Mouse (Mus musculus) forebrain, embryonic 14.5 days (tissue): Measurements from ENCODE around the gene Pex14. TPM values are rescaled to one million over a fixed set of nuclear protein-coding genes. Genes with fewer than 3 reads are reported as not detected.
A peak's percentile ranks its signal among the peaks of the same experiment; 100 is the strongest.

Experiments
- ATAC-seq: fragments of 200-750 bp; cut with Nextera tagmentation; 2 replicates; pipeline ENCODE4 v1.8.0; 2017; ENCODE audit warnings: mild to moderate bottlenecking, moderate library complexity
- DNase-seq: peaks from one replicate; pipeline ENCODE4 v3.0.0-alpha.2; 2015; ENCODE audit warnings: low spot score
- H3K27ac ChIP-seq: fragments of 300-500 bp; sonication (generic); 2 replicates; pipeline ENCODE4 v1.5.1; 2014; ENCODE audit warnings: low read depth, mild to moderate bottlenecking, control low read depth, low read length, moderate library complexity
- H3K27me3 ChIP-seq: fragments of 300-500 bp; sonication (generic); replicated peaks from 2 replicates; pipeline ENCODE4 v1.6.1; 2014; ENCODE audit warnings: low read length, control low read depth, mixed read lengths; ENCODE audit not compliant: control insufficient read depth, insufficient read depth
- H3K36me3 ChIP-seq: fragments of 300-500 bp; sonication (generic); 2 replicates; pipeline ENCODE4 v1.6.1; 2014; ENCODE audit warnings: low read length, control low read depth; ENCODE audit not compliant: control insufficient read depth, insufficient read depth
- H3K4me1 ChIP-seq: fragments of 300-500 bp; sonication (generic); 2 replicates; pipeline ENCODE4 v1.6.1; 2014; ENCODE audit warnings: antibody characterized with exemption, low read length, control low read depth; ENCODE audit not compliant: control insufficient read depth, insufficient read depth
- H3K4me2 ChIP-seq: fragments of 300-500 bp; sonication (generic); 2 replicates; pipeline ENCODE4 v1.6.1; 2014; ENCODE audit warnings: mild to moderate bottlenecking, control low read depth, low read length
- H3K4me3 ChIP-seq: fragments of 300-500 bp; sonication (generic); 2 replicates; pipeline ENCODE4 v1.5.1; 2014; ENCODE audit warnings: low read depth, low read length, control low read depth
- H3K9ac ChIP-seq: fragments of 300-500 bp; sonication (generic); 2 replicates; pipeline ENCODE4 v1.6.1; 2014; ENCODE audit warnings: mild to moderate bottlenecking, low read length, control low read depth, moderate library complexity
- H3K9me3 ChIP-seq: fragments of 300-500 bp; sonication (generic); replicated peaks from 2 replicates; pipeline ENCODE4 v1.6.1; 2016; ENCODE audit warnings: low read length, control low read depth, mixed read lengths; ENCODE audit not compliant: control insufficient read depth
- whole genome bisulfite sequencing: fragments of 180-500 bp; shearing (Covaris S2); extraction: QIAGEN DNeasy Blood & Tissue Kit; methylation state at CpG from one replicate; pipeline ENCODE4 v1.1.7; 2014; 5-methylcytosine and 5-hydroxymethylcytosine counted together
- polyA plus RNA-seq: library from polyadenylated mRNA; unstranded; fragments of >200 nt; fragmentation: Nextera tagmentation; extraction: Ambion mirVana; gene quantifications from 2 replicates; pipeline ENCODE4 v1.2.1, GENCODE M21; 2014

Gene Pex14
- polyA plus RNA-seq, 1 experiment from 2014 or later = 30.7 TPM

DNA sequence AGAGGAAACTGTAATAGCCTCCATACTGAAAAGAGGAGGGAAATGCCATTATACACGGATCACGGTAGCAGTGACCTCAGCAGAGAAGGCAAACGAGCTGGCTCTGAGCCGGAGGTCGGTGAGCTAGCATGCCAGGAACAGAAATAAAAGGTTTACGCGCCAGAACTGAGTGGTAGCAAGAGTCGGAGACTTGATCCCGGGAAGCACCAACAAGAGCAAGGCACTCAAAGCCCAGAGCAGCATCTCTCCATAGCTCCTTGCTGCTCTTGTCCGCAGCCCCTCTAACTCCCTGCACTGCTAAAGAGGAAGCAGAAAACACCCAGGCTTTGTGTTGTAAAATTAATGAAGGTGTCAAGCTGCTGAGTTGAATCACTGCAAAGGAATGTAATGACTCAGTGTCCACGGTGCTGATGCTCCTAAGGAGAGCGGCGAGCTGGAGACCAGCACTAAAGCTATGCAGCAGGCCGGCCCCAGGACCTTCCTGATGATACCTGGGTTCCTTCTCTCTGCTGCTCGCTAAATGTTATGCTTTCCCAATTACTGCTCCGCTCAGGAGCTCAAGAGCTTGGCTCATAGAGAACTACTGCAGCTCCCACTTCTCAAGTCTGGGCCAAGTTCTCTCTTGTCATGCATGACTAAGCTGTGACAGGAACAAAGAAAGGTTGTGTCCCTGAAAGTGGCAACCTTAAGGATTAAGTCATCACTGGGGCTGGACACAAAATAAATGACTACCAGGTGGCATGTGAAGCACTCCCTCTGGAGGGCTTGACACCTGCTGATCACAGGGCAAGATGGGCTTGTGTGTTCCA, 50.1 kb downstream of the Pex14 start:
- H3K27ac ChIP-seq = no peak overlapping the region; the same call in 1 of the 2 replicates
- peak; percentile 68 for ATAC-seq
- peak; percentile 65 for DNase-seq

GRCm38 (mm10) chr4:149048625-149049228, 50.9 kb downstream of the Pex14 start:
- H3K36me3 ChIP-seq = no peaks in the 10 kb centered on the region
- H3K9me3 ChIP-seq = no peaks in the 10 kb centered on the region
- H3K4me3 ChIP-seq = no peak overlapping the region
- no peak overlapping the region for H3K9ac ChIP-seq
- no peak overlapping the region for H3K27ac ChIP-seq
- peak; percentile 44 for DNase-seq
- H3K4me2 ChIP-seq = peak overlapping the region; percentile 20; the same call in 1 of the 2 replicates
- no peaks in the 10 kb centered on the region for H3K27me3 ChIP-seq
- WGBS = 25% methylated on average over 10 of the region's 10 CpGs
- peaks cover 19% of the 10 kb centered on the region for H3K4me1 ChIP-seq
- peak; percentile 51; the same call in 1 of the 2 replicates for ATAC-seq

More for the DNA sequence above, 50.1 kb downstream of the Pex14 start:
- WGBS = 2% methylated on average over 16 of the region's 16 CpGs
- H3K4me2 ChIP-seq = peak overlapping the region; percentile 20
- peaks cover 19% of the 10 kb centered on the region for H3K4me1 ChIP-seq
- H3K9ac ChIP-seq = peak overlapping the region; percentile 9; the same call in 1 of the 2 replicates
- no peaks in the 10 kb centered on the region for H3K9me3 ChIP-seq
- H3K4me3 ChIP-seq = no peak overlapping the region
- no peaks in the 10 kb centered on the region for H3K27me3 ChIP-seq
- no peaks in the 10 kb centered on the region for H3K36me3 ChIP-seq

DNA sequence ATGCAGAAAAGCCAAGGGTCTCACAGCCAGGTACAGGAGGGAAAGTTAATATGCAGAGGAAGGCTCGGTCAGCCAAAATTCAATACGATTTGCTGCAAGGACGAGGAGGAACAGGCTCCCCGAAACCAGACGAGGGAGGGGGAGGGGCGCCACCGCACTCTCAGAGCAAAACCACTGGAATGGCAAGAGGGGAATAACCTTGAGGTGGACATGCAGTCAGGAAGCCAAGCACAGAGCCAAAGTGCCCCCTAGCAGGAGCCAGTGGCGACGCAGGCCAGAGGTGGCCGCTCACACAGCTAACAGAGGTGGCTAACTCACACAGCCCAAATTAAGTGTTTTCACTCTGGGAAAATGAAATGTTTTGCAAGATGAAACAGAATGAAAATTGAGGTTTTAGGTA, 52.3 kb downstream of the Pex14 start:
- Histone ChIP-seq H3K36me3 (no peaks in the 10 kb centered on the region), H3K9ac (no peak overlapping the region), H3K9me3 (no peaks in the 10 kb centered on the region), H3K4me1 (peaks cover 19% of the 10 kb centered on the region), H3K4me3 (no peak overlapping the region), H3K27me3 (no peaks in the 10 kb centered on the region), H3K4me2 (0 out of 2 replicates have a peak overlapping the region, but pooled peaks have one; percentile 13), H3K27ac (no peak overlapping the region)
- ATAC-seq (no peak), DNase-seq (no peak)
- whole genome bisulfite sequencing = 18% methylated on average over 10 of the region's 10 CpGs

DNA sequence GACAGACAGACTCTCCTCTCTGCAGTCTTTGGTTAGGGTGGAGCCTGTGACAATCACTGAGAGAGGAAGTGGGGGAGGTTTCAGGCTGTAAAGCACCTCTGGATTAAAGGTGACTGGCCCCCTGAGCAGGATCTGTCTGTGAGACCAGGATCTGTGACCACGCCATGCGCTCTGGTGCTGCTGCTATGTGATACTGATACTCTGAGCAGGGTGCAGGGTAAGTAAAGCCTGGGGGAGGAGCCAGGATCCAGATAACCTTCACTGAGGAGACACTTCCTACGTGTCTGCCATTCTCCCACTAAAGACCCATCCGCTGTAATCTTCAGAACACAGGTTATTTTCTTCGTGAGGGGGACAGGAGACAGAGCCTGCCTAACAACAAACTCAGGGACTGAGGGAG, 53.8 kb downstream of the Pex14 start:
- Histone ChIP-seq H3K9me3 (no peaks in the 10 kb centered on the region), H3K27me3 (no peaks in the 10 kb centered on the region), H3K27ac (no peak overlapping the region), H3K9ac (no peak overlapping the region), H3K4me1 (peaks cover 19% of the 10 kb centered on the region), H3K36me3 (peaks cover 6% of the 10 kb centered on the region; the same call in 1 of the 2 replicates), H3K4me2 (no peak overlapping the region), H3K4me3 (no peak overlapping the region)
- ATAC-seq = no peak
- no peak for DNase-seq
- WGBS = 63% methylated on average over 5 of the region's 5 CpGs

GRCm38 (mm10) chr4:149040289-149040688, 59.4 kb downstream of the Pex14 start:
- Histone ChIP-seq H3K9me3 (no peaks in the 10 kb centered on the region), H3K27ac (no peak overlapping the region), H3K27me3 (no peaks in the 10 kb centered on the region), H3K4me1 (peaks cover 2% of the 10 kb centered on the region; the same call in 1 of the 2 replicates), H3K36me3 (peaks cover 6% of the 10 kb centered on the region; the same call in 1 of the 2 replicates), H3K9ac (no peak overlapping the region), H3K4me3 (no peak overlapping the region), H3K4me2 (no peak overlapping the region)
- no peak for ATAC-seq
- no peak for DNase-seq
- 46% methylated on average over 6 of the region's 6 CpGs for WGBS

GRCm38 (mm10) chr4:149037706-149038105, 62.0 kb downstream of the Pex14 start:
- Histone ChIP-seq H3K27me3 (no peaks in the 10 kb centered on the region), H3K4me3 (no peak overlapping the region), H3K4me1 (peaks cover 2% of the 10 kb centered on the region; the same call in 1 of the 2 replicates), H3K9ac (no peak overlapping the region), H3K9me3 (no peaks in the 10 kb centered on the region), H3K4me2 (no peak overlapping the region), H3K27ac (no peak overlapping the region), H3K36me3 (peaks cover 6% of the 10 kb centered on the region; the same call in 1 of the 2 replicates)
- DNase-seq (no peak), ATAC-seq (no peak)
- 52% methylated on average over 6 of the region's 6 CpGs for WGBS

DNA sequence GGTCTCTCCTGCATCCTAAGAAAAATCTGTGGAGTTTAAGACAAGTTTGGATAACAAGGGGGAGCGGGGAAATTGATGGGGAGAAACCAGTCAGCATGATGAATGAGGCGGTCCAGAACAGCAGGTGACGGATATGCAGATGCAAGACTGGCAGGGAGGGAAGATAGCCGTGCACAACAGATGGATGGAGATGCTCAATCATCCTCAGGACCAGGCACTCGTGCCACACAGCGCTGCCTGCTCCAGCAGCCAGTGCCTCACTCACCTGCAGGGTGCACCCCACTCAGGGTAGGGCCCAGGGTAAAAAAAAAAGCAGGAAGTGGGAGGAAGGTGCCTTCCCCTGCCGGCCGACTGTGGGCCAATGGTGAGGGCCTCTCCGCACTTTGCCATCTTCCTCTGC, 63.1 kb downstream of the Pex14 start:
- Histone ChIP-seq H3K27me3 (no peaks in the 10 kb centered on the region), H3K27ac (no peak overlapping the region), H3K9ac (no peak overlapping the region), H3K4me3 (no peak overlapping the region), H3K36me3 (peaks cover 6% of the 10 kb centered on the region; the same call in 1 of the 2 replicates), H3K9me3 (no peaks in the 10 kb centered on the region), H3K4me2 (no peak overlapping the region), H3K4me1 (peaks cover 2% of the 10 kb centered on the region; the same call in 1 of the 2 replicates)
- WGBS = 50% methylated on average over 9 of the region's 9 CpGs
- ATAC-seq = no peak
- DNase-seq = no peak

GRCm38 (mm10) chr4:149031507-149031906, 68.2 kb downstream of the Pex14 start:
- Histone ChIP-seq H3K9me3 (no peaks in the 10 kb centered on the region), H3K4me3 (no peak overlapping the region), H3K4me1 (no peaks in the 10 kb centered on the region), H3K36me3 (no peaks in the 10 kb centered on the region), H3K9ac (no peak overlapping the region), H3K4me2 (no peak overlapping the region), H3K27ac (no peak overlapping the region), H3K27me3 (no peaks in the 10 kb centered on the region)
- DNase-seq (no peak), ATAC-seq (0 out of 2 replicates have a peak, but pooled peaks have one; percentile 34)
- WGBS = 73% methylated on average over 4 of the region's 4 CpGs

DNA sequence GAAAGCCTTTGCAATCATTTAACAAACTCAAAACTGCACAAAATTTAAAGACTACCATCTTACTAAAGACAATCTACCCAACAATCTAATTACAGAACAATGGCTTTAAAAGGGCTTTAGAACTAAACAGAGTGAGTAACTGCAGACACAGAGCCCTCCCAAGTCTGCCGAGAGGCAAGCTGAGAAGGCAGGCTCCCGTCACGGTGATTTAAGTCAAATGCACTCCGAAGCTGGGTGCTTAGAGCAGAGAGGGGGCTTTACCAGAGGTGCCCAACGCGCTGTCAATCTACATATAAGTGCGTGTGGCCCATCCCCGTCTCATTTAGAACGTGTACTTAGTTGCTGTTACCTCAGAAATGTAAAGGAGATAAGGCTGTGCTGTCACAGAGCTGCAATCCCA, 72.1 kb downstream of the Pex14 start:
- no peak for DNase-seq
- Histone ChIP-seq H3K4me2 (no peak overlapping the region), H3K36me3 (no peaks in the 10 kb centered on the region), H3K27ac (no peak overlapping the region), H3K27me3 (no peaks in the 10 kb centered on the region), H3K4me1 (no peaks in the 10 kb centered on the region; the same call in 1 of the 2 replicates), H3K9ac (no peak overlapping the region), H3K4me3 (no peak overlapping the region), H3K9me3 (no peaks in the 10 kb centered on the region)
- ATAC-seq = no peak
- WGBS = 57% methylated on average over 9 of the region's 9 CpGs
